Mouse (Mus musculus): Measurements from ENCODE around the gene Ptov1.

DNA sequence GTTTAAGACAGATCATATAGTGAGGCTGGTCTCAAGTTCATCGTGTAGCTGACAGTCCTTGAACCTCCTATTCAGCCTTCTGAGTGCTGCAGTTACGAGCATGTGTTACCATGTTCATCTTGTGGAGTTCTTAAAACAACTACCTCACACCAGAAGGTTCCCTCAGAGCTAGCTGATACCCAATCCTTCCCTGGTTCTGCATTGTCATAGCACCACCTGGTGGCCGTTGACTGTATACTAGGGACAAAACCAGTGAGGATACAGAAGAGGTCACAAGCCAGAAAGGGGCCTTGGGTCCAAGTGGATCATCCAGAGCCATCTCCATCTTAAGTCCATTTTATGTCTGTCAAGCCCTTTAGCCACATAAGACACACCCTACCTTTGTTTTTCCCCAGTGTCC is 44.7 kb downstream of the Ptov1 start:
- peak; percentile 66; the same call in 1 of the 2 replicates for TF ChIP-seq CTCF (IDR thresholded peaks at IDR 0.05; ENCODE audit: low read depth, low read length)
- TF ChIP-seq TAL1 (conservative IDR thresholded peaks at IDR 0.05; ENCODE audit: low read depth, low read length), result no peak
- TF ChIP-seq POLR2AphosphoS5 (IDR thresholded peaks at IDR 0.05; ENCODE audit: insufficient replicate concordance, low read depth, low read length), result no peak
- TF ChIP-seq GATA1 (IDR thresholded peaks at IDR 0.05; ENCODE audit: borderline replicate concordance, low read length), result no peak
